Mouse (Mus musculus) spleen, adult 2 months (tissue): ENCODE results near the gene Milr1. TPM values are rescaled to one million over a fixed set of nuclear protein-coding genes. Genes with fewer than 3 reads are reported as not detected.
"Not testable (repeated sequence)": the region's sequence is repeated elsewhere in the genome, so short reads cannot be mapped to it uniquely, and the experiment has no call there.

ENCODE experiments used
- DNase-seq, 2 experiments: peaks; one replicate each; pipeline versions ENCODE4 v3.0.0 to v3.0.0-alpha.2; 2012 to 2021; ENCODE audit warnings: low spot score in 2 of 2, low read depth in 1 of 2
- H3K27ac ChIP-seq: fragments of 200-500 bp; 2 replicates; pipeline ENCODE4 v1.5.1; 2012; ENCODE audit warnings: low read length, inconsistent platforms; ENCODE audit not compliant: insufficient read depth
- H3K27me3 ChIP-seq: fragments of 200-500 bp; 2 replicates; pipeline ENCODE4 v1.6.1; 2012; ENCODE audit warnings: mild to moderate bottlenecking, moderate library complexity, low read length, inconsistent platforms; ENCODE audit not compliant: control insufficient read depth, insufficient read depth
- H3K36me3 ChIP-seq: fragments of 200-500 bp; 2 replicates; pipeline ENCODE4 v1.6.1; 2012; ENCODE audit warnings: mild to moderate bottlenecking, low read length, inconsistent platforms; ENCODE audit not compliant: control insufficient read depth, insufficient read depth
- H3K4me1 ChIP-seq: fragments of 200-500 bp; 2 replicates; pipeline ENCODE4 v1.6.1; 2011; ENCODE audit warnings: inconsistent platforms; ENCODE audit not compliant: control insufficient read depth, insufficient read depth, insufficient read length
- H3K4me3 ChIP-seq: fragments of 200-500 bp; 2 replicates; pipeline ENCODE4 v1.5.1; 2011; ENCODE audit warnings: mild to moderate bottlenecking, inconsistent platforms; ENCODE audit not compliant: insufficient read depth, insufficient read length; ENCODE audit errors: extremely low read depth
- CTCF ChIP-seq: fragments of 200-500 bp; IDR thresholded peaks from 2 replicates; pipeline ENCODE4 v1.5.1; 2011; ENCODE audit warnings: mild to moderate bottlenecking, inconsistent platforms; ENCODE audit not compliant: insufficient read depth, insufficient read length, insufficient replicate concordance; ENCODE audit errors: extremely low read depth
- POLR2A ChIP-seq: fragments of 200-500 bp; IDR thresholded peaks from 2 replicates; pipeline ENCODE4 v1.6.1; 2011; ENCODE audit warnings: low read depth, low read length, inconsistent platforms
- WGBS: fragments of 180-500 bp; shearing (Covaris S2); methylation state at CpG from one replicate; pipeline ENCODE4 v1.1.7; 2018; 5-methylcytosine and 5-hydroxymethylcytosine counted together
- polyA plus RNA-seq: library from polyadenylated mRNA; depleted of rRNA; stranded (reverse); fragments of >200 nt; gene quantifications from 2 replicates; pipeline ENCODE4 v1.2.3, GENCODE M21; 2012

The Milr1 gene
- polyA plus RNA-seq, 1 experiment, result 4.2 TPM

- TF ChIP-seq POLR2A, result no peak
- no peak for TF ChIP-seq CTCF
- Histone ChIP-seq H3K27me3 (no peaks in the 10 kb centered on the region), H3K27ac (no peak overlapping the region), H3K36me3 (peaks cover 27% of the 10 kb centered on the region), H3K4me1 (no peaks in the 10 kb centered on the region), H3K4me3 (no peak overlapping the region)
- 90% methylated on average over 10 of the region's 10 CpGs for WGBS
- DNase-seq, result no peak
Measured at GRCm38 (mm10) chr11:106802069-106802627, 51.1 kb downstream of the Milr1 start.

DNA sequence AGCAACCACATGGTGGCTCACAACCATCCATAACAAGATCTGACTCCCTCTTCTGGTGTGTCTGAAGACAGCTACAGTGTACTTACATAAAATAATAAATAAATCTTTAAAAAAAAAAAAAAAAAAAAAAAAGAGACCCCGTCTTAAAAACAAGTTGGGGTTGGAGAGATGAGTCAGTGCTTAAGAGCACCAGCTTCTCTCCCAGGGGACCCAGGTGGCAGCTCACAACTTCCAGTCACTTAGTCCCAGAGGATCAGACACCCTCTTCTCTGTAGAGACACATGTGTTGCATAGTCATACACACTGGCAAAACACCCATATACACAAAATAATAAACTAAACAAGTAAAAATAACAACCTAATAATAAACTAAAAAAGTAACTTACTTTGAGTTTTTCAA, 56.4 kb downstream of the Milr1 start:
- not testable (repeated sequence) for H3K27ac ChIP-seq, H3K27me3 ChIP-seq, H3K4me1 ChIP-seq, DNase-seq, H3K4me3 ChIP-seq
- H3K36me3 ChIP-seq, result peaks cover 21% of the 10 kb centered on the region
- 31% methylated on average over 1 of the region's 1 CpGs for WGBS

GRCm38 (mm10) chr11:106812410-106813136, 61.5 kb downstream of the Milr1 start:
- Histone ChIP-seq H3K4me3 (no peak overlapping the region), H3K27ac (no peak overlapping the region), H3K36me3 (peaks cover 30% of the 10 kb centered on the region), H3K4me1 (no peaks in the 10 kb centered on the region), H3K27me3 (no peaks in the 10 kb centered on the region)
- WGBS, result 92% methylated on average over 7 of the region's 7 CpGs
- TF ChIP-seq POLR2A, result no peak
- TF ChIP-seq CTCF, result no peak
- no peak for DNase-seq

- TF ChIP-seq POLR2A, result no peak
- no peak for TF ChIP-seq CTCF
- Histone ChIP-seq H3K27me3 (no peaks in the 10 kb centered on the region), H3K4me1 (no peaks in the 10 kb centered on the region), H3K36me3 (peaks cover 37% of the 10 kb centered on the region), H3K27ac (no peak overlapping the region), H3K4me3 (no peak overlapping the region)
- DNase-seq, result no peak
- WGBS, result 84% methylated on average over 14 of the region's 14 CpGs
Measured at GRCm38 (mm10) chr11:106814601-106815320, 63.7 kb downstream of the Milr1 start.

- no peak for DNase-seq
- 90% methylated on average over 2 of the region's 2 CpGs for WGBS
- Histone ChIP-seq H3K27me3 (no peaks in the 10 kb centered on the region), H3K36me3 (peaks cover 36% of the 10 kb centered on the region), H3K4me3 (no peak overlapping the region), H3K27ac (no peak overlapping the region), H3K4me1 (no peaks in the 10 kb centered on the region)
- TF ChIP-seq POLR2A (no peak), CTCF (no peak)
Measured at GRCm38 (mm10) chr11:106815331-106815730, 64.3 kb downstream of the Milr1 start.

DNA sequence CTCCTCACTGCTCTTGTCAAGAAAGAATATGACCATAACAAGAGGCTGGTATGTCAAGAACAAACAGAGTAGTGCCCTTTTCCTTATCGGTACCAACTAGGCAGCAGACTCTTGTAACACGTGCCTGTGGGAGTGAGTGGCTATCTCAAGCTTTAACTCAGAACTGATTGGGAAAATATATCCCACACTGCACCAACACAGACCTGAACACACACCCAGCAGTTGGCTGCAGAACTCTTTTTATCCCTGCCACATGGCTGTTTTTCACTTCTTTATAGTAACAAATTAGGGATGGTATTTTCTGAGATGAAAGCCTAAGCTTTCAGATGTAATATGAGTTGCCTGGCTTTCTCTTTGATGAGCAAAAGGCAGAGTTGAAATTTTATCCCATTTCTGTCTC, 64.7 kb downstream of the Milr1 start:
- no peak for DNase-seq
- H3K36me3 ChIP-seq, result peaks cover 34% of the 10 kb centered on the region

More for the DNA sequence above, 64.7 kb downstream of the Milr1 start:
- TF ChIP-seq POLR2A, result no peak
- TF ChIP-seq CTCF, result no peak
- 81% methylated on average over 2 of the region's 2 CpGs for WGBS
- H3K27ac ChIP-seq, result no peak overlapping the region
- H3K4me3 ChIP-seq, result no peak overlapping the region
- H3K27me3 ChIP-seq, result no peaks in the 10 kb centered on the region
- 0 out of 2 replicates have a peak, but pooled peaks cover under 1% of the 10 kb centered on the region for H3K4me1 ChIP-seq
